8 mouse cellular contexts compared by ENCODE assay signal in the genomic region with DNA sequence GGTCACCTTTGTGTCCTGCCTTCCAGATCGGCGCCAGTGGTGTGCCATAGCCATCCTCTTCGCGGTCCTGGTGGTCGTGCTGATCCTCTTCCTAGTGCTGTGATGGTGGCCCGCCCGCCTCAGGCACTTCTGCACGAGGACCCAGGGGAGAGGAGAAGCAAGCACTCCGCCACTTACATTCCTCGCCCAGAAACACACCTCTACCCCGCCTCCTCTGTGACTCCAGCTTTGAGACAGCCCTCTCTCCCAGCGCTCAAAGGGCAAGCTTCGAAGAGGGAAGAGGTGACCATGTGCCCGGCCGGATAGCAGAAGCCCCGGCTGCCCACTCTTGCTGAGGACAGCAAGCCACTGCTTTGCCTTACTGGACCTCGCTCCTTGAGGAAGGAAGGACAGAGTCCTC. TPM values are rescaled to one million over a fixed set of nuclear protein-coding genes. Genes with fewer than 3 reads are reported as not detected.
DNase-seq lines count a peak whose midpoint lies in the region; ATAC-seq and TF ChIP-seq lines count a peak whose summit lies in the region.

No protein-coding gene starts in this region.

- 0 out of 2 replicates have a peak overlapping the region, but pooled peaks have one; percentile 19 for H3K27ac ChIP-seq in neural tube, embryonic 13.5 days (replicated peaks)
- no peak overlapping the region for H3K27ac ChIP-seq in lung, embryonic 16.5 days (ENCODE audit: low read length)
- H3K27ac ChIP-seq in stomach, postnatal 0 days (replicated peaks): peak overlapping the region; percentile 82

- H3K4me1 ChIP-seq in neural tube, embryonic 13.5 days (replicated peaks): peaks cover 67% of the 10 kb centered on the region
- peaks cover 29% of the 10 kb centered on the region for H3K4me1 ChIP-seq in lung, embryonic 16.5 days (replicated peaks; ENCODE audit: control insufficient read depth, insufficient read depth, low read length)
- no peaks in the 10 kb centered on the region for H3K4me1 ChIP-seq in stomach, postnatal 0 days (replicated peaks; ENCODE audit: control insufficient read depth, insufficient read depth)

- ATAC-seq in frontal cortex, adult (ENCODE audit: low TSS enrichment): peak; percentile 2; the same call in 1 of the 2 replicates
- no peak for ATAC-seq in neural tube, embryonic 13.5 days (ENCODE audit: low read depth)
- ATAC-seq in lung, embryonic 16.5 days (ENCODE audit: low read depth): peak; percentile 60
- ATAC-seq in stomach, postnatal 0 days (ENCODE audit: low FRiP score, low TSS enrichment): peak; percentile 55

- TF ChIP-seq EP300 in stomach, postnatal 0 days (optimal IDR thresholded peaks at IDR 0.05): no peak

- DNase-seq in frontal cortex, postnatal 14 days (ENCODE audit: low spot score in 2 of 2): no peak
- DNase-seq in neural tube, embryonic 10.5 days (ENCODE audit: extremely low spot score, low spot score): no peak
- peak; percentile 70 for DNase-seq in stomach, postnatal 0 days (ENCODE audit: low spot score)
- no peak for DNase-seq in thymus, postnatal 4 days
- no peak for DNase-seq in c-Kit-positive CD71-positive TER-119-positive erythroid progenitor cells, embryonic 14.5 days (ENCODE audit: low spot score)

- H3K36me3 ChIP-seq in neural tube, embryonic 13.5 days: peaks cover 60% of the 10 kb centered on the region
- H3K36me3 ChIP-seq in lung, embryonic 16.5 days (ENCODE audit: control insufficient read depth, insufficient read depth, low read length): 0 out of 2 replicates have a peak, but pooled peaks cover 5% of the 10 kb centered on the region
- no peaks in the 10 kb centered on the region; the same call in 1 of the 2 replicates for H3K36me3 ChIP-seq in stomach, postnatal 0 days (ENCODE audit: control insufficient read depth, insufficient read depth, low read length)

- no peak for TF ChIP-seq CTCF in stomach, postnatal 0 days (IDR thresholded peaks at IDR 0.05; ENCODE audit: low read depth)

- H3K4me3 ChIP-seq in neural tube, embryonic 13.5 days: no peak overlapping the region
- no peak overlapping the region for H3K4me3 ChIP-seq in lung, embryonic 16.5 days (ENCODE audit: low read length)
- H3K4me3 ChIP-seq in stomach, postnatal 0 days (ENCODE audit: low read depth, low read length): no peak overlapping the region

- no peak overlapping the region for H3K4me2 ChIP-seq in neural tube, embryonic 13.5 days
- H3K4me2 ChIP-seq in lung, embryonic 16.5 days (ENCODE audit: low read depth, low read length): no peak overlapping the region
- H3K4me2 ChIP-seq in stomach, postnatal 0 days (replicated peaks; ENCODE audit: low read depth): no peak overlapping the region

- no peaks in the 10 kb centered on the region for H3K9me3 ChIP-seq in neural tube, embryonic 13.5 days
- H3K9me3 ChIP-seq in lung, embryonic 16.5 days (ENCODE audit: control insufficient read depth, low read length): no peaks in the 10 kb centered on the region
- H3K9me3 ChIP-seq in stomach, postnatal 0 days (ENCODE audit: control insufficient read depth, low read length): no peaks in the 10 kb centered on the region

- no peaks in the 10 kb centered on the region for H3K27me3 ChIP-seq in neural tube, embryonic 13.5 days
- H3K27me3 ChIP-seq in lung, embryonic 16.5 days (ENCODE audit: control insufficient read depth, insufficient read depth, low read depth, low read length): no peaks in the 10 kb centered on the region
- H3K27me3 ChIP-seq in stomach, postnatal 0 days (ENCODE audit: control insufficient read depth, insufficient read depth, low read length): no peaks in the 10 kb centered on the region

- H3K9ac ChIP-seq in neural tube, embryonic 13.5 days: no peak overlapping the region
- H3K9ac ChIP-seq in lung, embryonic 16.5 days (ENCODE audit: low read length): no peak overlapping the region
- no peak overlapping the region for H3K9ac ChIP-seq in stomach, postnatal 0 days (ENCODE audit: low read length)

- WGBS in neural tube, embryonic 13.5 days: 80% methylated on average over 17 of the region's 17 CpGs
- WGBS in lung, embryonic 16.5 days: 77% methylated on average over 17 of the region's 17 CpGs
- WGBS in stomach, postnatal 0 days: 69% methylated on average over 17 of the region's 17 CpGs

RNA-seq across cellular contexts. Expression of gene BC034090, which starts 42.3 kb away (rescaled TPM):
- polyA plus RNA-seq in neural tube, embryonic 13.5 days (2015; fragmentation: Nextera tagmentation; extraction: Ambion mirVana): 3.5 and 6.4 TPM in 2 replicates
- 4.4 and 4.8 TPM in 2 replicates for polyA plus RNA-seq in lung, embryonic 16.5 days (2015; fragmentation: Nextera tagmentation; extraction: Ambion mirVana)
- 1.6 TPM in 2 replicates for polyA plus RNA-seq in stomach, postnatal 0 days (2015; fragmentation: Nextera tagmentation; extraction: Ambion mirVana)

RNA-seq across cellular contexts. Expression of gene Stx6, which starts 43.4 kb away (rescaled TPM):
- 106 and 121 TPM in 2 replicates for polyA plus RNA-seq in neural tube, embryonic 13.5 days (2015; fragmentation: Nextera tagmentation; extraction: Ambion mirVana)
- 72.8 and 75.5 TPM in 2 replicates for polyA plus RNA-seq in lung, embryonic 16.5 days (2015; fragmentation: Nextera tagmentation; extraction: Ambion mirVana)
- 36.6 and 39.0 TPM in 2 replicates for polyA plus RNA-seq in stomach, postnatal 0 days (2015; fragmentation: Nextera tagmentation; extraction: Ambion mirVana)

RNA-seq across cellular contexts. Expression of gene Mr1, which starts 55.3 kb away (rescaled TPM):
- 1.3 TPM in 2 replicates for polyA plus RNA-seq in neural tube, embryonic 13.5 days (2015; fragmentation: Nextera tagmentation; extraction: Ambion mirVana)
- polyA plus RNA-seq in lung, embryonic 16.5 days (2015; fragmentation: Nextera tagmentation; extraction: Ambion mirVana): 13.9 and 14.0 TPM in 2 replicates
- polyA plus RNA-seq in stomach, postnatal 0 days (2015; fragmentation: Nextera tagmentation; extraction: Ambion mirVana): 4.2 and 4.3 TPM in 2 replicates
